Mouse (Mus musculus) kidney, adult 2 months (tissue): ENCODE measurements around the gene Ppm1b.

Source experiments
- CTCF ChIP-seq: fragments of 200-500 bp; conservative IDR thresholded peaks from 2 replicates; pipeline ENCODE4 v1.5.1; 2011; ENCODE audit warnings: low read depth, mild to moderate bottlenecking, control low read depth, low read length, moderate library complexity, mixed read lengths; ENCODE audit not compliant: insufficient read depth, insufficient read length
- POLR2A ChIP-seq: fragments of 200-500 bp; IDR thresholded peaks from one replicate; pipeline ENCODE4 v1.6.1; 2011; ENCODE audit warnings: low read depth, low read length, control low read depth

DNA sequence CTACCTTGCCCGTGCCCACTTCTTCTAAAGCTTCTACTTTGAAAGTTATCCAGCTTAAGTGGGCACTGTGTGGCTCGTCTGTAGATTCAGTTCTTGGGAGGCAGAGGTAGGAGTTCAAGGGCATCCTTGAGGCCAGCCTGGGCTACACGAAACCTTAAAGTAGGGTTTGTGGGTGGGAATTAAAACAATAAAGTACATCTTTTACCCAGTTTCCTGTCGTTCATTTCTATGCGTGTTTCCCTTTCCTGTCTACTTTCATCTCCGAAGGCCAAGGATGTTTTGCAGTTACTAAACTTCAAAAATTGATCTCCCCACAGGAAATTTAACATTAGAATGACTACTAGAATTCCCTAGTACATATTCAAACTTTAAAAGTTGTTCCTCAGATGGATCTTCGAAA lies 19.3 kb upstream of the Ppm1b start:
- TF ChIP-seq CTCF (no peak), POLR2A (no peak)
